Mouse (Mus musculus) hindbrain, embryonic 16.5 days (tissue): ENCODE data around the gene Atp6v1a. TPM values are rescaled to one million over a fixed set of nuclear protein-coding genes. Genes with fewer than 3 reads are reported as not detected.

Experiments
- ATAC-seq: fragments of 200-750 bp; cut with Nextera tagmentation; 2 replicates; pipeline ENCODE4 v1.8.0; 2017; ENCODE audit warnings: moderate TSS enrichment, moderate library complexity
- H3K27ac ChIP-seq: fragments of 300-500 bp; sonication (generic); 2 replicates; pipeline ENCODE4 v1.5.1; 2014; ENCODE audit warnings: low read depth, mild to moderate bottlenecking, control low read depth, low read length, moderate library complexity
- H3K27me3 ChIP-seq: fragments of 300-500 bp; sonication (generic); replicated peaks from 2 replicates; pipeline ENCODE4 v1.6.1; 2014; ENCODE audit warnings: low read length; ENCODE audit not compliant: control insufficient read depth, insufficient read depth
- H3K36me3 ChIP-seq: fragments of 300-500 bp; sonication (generic); 2 replicates; pipeline ENCODE4 v1.6.1; 2014; ENCODE audit warnings: mild to moderate bottlenecking, low read length, moderate library complexity, mixed read lengths; ENCODE audit not compliant: control insufficient read depth, insufficient read depth
- H3K4me1 ChIP-seq: fragments of 300-500 bp; sonication (generic); 2 replicates; pipeline ENCODE4 v1.6.1; 2014; ENCODE audit warnings: low read depth, low read length; ENCODE audit not compliant: control insufficient read depth, insufficient read depth
- H3K4me2 ChIP-seq: fragments of 300-500 bp; sonication (generic); 2 replicates; pipeline ENCODE4 v1.6.1; 2014; ENCODE audit warnings: mild to moderate bottlenecking, low read length, control low read depth, moderate library complexity
- H3K4me3 ChIP-seq: fragments of 300-500 bp; sonication (generic); 2 replicates; pipeline ENCODE4 v1.5.1; 2014; ENCODE audit warnings: mild to moderate bottlenecking, low read length, control low read depth, moderate library complexity
- H3K9ac ChIP-seq: fragments of 300-500 bp; sonication (generic); 2 replicates; pipeline ENCODE4 v1.6.1; 2014; ENCODE audit warnings: low read depth, mild to moderate bottlenecking, control low read depth, low read length, moderate library complexity
- H3K9me3 ChIP-seq: fragments of 300-500 bp; sonication (generic); 2 replicates; pipeline ENCODE4 v1.6.1; 2014; ENCODE audit warnings: mild to moderate bottlenecking, low read length, moderate library complexity; ENCODE audit not compliant: control insufficient read depth
- WGBS: fragments of 180-500 bp; shearing (Covaris S2); extraction: QIAGEN DNeasy Blood & Tissue Kit; methylation state at CpG from one replicate; pipeline ENCODE4 v1.1.7; 2014; 5-methylcytosine and 5-hydroxymethylcytosine counted together
- polyA plus RNA-seq: library from polyadenylated mRNA; unstranded; fragments of >200 nt; fragmentation: Nextera tagmentation; extraction: Ambion mirVana; gene quantifications from 2 replicates; pipeline ENCODE4 v1.2.1, GENCODE M21; 2015

Atp6v1a gene
- polyA plus RNA-seq, 1 experiment from 2014 or later: 155 TPM

DNA sequence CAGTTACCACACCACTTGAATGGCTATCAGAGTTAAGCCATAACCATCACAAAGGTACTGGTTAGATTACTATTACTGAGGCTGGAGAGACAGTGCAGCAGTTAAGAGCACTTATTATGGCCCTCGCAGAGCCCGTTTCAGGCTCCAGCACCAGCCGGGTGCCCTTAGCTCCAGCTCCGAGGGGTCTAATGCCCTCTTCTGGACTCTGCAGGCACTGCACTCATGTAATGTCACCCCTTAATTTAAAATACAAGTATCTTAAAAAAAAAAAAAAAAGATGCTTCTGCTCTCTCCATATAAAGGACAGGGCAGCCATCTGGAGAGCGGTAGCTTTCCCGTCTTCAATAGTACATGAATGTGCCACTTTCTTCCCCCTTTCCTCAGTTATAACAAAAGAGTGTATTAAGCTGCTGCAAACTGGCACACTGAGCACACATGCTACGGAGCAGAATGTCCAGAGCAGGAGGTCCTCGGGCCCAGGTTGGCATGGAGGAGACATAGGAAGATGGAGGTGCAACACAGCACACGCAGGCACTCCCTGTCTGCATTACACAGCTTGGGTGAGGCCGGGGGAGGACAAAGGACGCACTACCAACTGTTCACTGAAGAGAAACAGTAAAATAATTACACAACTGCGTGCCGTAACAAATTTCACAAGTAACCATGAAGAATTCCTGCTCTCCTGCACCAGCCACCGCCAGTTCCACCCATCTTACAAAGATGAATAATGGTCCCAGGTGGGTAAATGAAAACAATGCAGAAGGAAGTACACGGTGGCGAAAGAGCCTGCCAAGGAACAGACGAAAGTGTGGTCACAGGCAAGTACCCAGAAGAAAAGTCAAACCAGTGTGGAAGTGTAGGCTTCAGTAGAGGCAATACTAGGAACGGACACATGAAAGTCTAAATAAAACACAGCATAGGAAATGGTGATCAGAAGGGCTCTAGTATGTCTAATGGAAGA, 35.4 kb downstream of the Atp6v1a start:
- peaks cover 60% of the 10 kb centered on the region for H3K36me3 ChIP-seq
- H3K9ac ChIP-seq: no peak overlapping the region
- no peak for ATAC-seq
- no peaks in the 10 kb centered on the region; the same call in 1 of the 2 replicates for H3K9me3 ChIP-seq
- H3K4me1 ChIP-seq: no peaks in the 10 kb centered on the region
- no peak overlapping the region for H3K4me2 ChIP-seq
- no peak overlapping the region for H3K27ac ChIP-seq
- H3K27me3 ChIP-seq: no peaks in the 10 kb centered on the region
- H3K4me3 ChIP-seq: no peak overlapping the region
- WGBS: 87% methylated on average over 18 of the region's 18 CpGs

DNA sequence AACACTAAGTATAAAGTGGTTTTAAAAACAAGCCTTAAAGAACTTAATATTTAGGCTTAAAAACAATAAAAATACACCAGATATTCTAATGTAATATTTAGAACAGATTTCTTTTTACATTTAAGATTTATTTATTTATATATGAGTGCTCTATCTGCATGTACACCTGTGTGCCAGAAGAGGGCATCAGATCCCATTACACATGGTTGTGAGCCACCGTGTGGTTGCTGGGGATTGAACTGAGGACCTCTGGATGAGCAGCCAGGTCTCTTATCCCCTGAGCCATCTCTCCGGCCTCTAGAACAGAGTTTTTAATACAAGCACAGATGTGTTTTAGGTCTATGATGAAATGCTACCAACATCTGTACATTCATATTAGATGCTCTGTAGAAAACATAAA, 36.6 kb downstream of the Atp6v1a start:
- H3K4me3 ChIP-seq: no peak overlapping the region
- WGBS: 91% methylated on average over 2 of the region's 2 CpGs
- no peaks in the 10 kb centered on the region for H3K4me1 ChIP-seq
- no peaks in the 10 kb centered on the region; the same call in 1 of the 2 replicates for H3K9me3 ChIP-seq
- H3K4me2 ChIP-seq: no peak overlapping the region
- H3K36me3 ChIP-seq: peaks cover 59% of the 10 kb centered on the region
- no peaks in the 10 kb centered on the region for H3K27me3 ChIP-seq
- no peak for ATAC-seq
- H3K9ac ChIP-seq: no peak overlapping the region
- no peak overlapping the region for H3K27ac ChIP-seq

DNA sequence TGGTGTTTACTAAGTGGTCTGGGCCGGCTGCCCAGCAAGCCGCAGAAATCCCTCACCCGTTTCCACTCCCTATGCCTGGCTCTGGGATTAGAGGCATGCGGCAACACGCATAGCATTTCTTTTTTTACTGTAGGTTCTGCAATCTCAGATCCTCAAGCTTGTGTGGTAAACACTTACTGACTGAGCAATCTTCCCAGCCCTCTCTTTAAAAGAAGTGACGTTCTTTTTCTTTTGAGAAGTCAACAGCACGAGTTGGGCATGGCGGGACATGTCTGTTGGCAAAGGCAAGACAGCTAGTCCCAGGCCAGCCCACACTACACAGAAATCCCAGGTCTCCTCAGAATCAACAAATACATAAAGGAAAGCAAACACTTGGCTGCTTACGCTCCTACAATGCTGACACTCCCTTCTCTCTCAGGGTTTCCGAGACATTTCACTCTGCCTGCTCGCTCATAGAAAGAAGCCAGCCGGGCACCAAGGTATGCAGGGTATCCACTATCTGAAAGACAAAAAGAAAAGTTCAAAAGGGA, 38.3 kb downstream of the Atp6v1a start:
- H3K27me3 ChIP-seq: no peaks in the 10 kb centered on the region
- H3K4me3 ChIP-seq: no peak overlapping the region
- H3K9me3 ChIP-seq: no peaks in the 10 kb centered on the region; the same call in 1 of the 2 replicates
- peaks cover 50% of the 10 kb centered on the region for H3K36me3 ChIP-seq
- 93% methylated on average over 12 of the region's 12 CpGs for WGBS
- H3K4me1 ChIP-seq: no peaks in the 10 kb centered on the region
- no peak for ATAC-seq
- H3K27ac ChIP-seq: no peak overlapping the region
- no peak overlapping the region for H3K4me2 ChIP-seq
- H3K9ac ChIP-seq: no peak overlapping the region

DNA sequence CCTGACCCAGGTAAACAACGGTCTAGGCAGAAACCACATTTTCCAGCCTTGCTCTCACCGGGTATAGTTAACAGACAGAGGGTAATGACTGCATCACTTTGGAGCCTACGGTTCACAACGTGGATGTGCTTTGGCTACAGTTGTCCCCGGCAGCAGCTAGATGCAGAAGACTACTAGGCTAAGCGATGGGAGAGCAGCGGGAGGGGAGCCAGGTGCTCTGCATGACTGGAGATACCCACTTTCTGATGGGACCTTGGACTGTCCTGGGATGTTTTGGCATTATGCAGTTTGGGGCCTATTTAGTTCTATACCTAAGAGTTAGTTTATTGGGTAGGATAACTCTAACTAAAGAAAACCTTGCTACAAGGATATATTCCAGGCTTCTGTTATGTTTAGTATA, 40.1 kb downstream of the Atp6v1a start:
- WGBS: 95% methylated on average over 7 of the region's 7 CpGs
- Histone ChIP-seq H3K4me3 (no peak overlapping the region), H3K36me3 (peaks cover 50% of the 10 kb centered on the region), H3K9me3 (no peaks in the 10 kb centered on the region; the same call in 1 of the 2 replicates), H3K4me1 (no peaks in the 10 kb centered on the region), H3K4me2 (no peak overlapping the region), H3K27me3 (no peaks in the 10 kb centered on the region), H3K27ac (no peak overlapping the region), H3K9ac (no peak overlapping the region)
- no peak for ATAC-seq

DNA sequence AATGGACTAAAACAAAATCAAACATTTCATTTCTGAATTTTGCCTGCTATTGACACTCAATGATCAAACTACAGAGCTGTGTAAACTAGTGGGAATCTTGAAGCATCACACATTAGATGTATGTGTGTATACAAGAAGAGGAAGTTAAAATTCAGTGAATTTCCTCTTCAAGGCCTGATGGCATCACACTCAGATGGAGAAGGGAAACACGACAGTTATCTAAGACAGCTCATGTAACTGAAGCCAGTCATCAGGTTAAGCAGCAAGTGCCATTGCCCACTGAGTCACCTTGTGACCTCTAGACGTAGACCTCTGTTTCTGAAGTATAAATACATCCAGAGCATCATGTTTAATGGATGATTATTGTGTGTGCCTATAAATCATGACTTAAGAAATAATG, 51.9 kb downstream of the Atp6v1a start:
- H3K27ac ChIP-seq: no peak overlapping the region
- H3K9ac ChIP-seq: no peak overlapping the region
- no peak overlapping the region for H3K4me3 ChIP-seq
- WGBS: 91% methylated on average over 2 of the region's 2 CpGs
- H3K27me3 ChIP-seq: no peaks in the 10 kb centered on the region
- ATAC-seq: no peak
- H3K36me3 ChIP-seq: peaks cover 45% of the 10 kb centered on the region
- H3K4me1 ChIP-seq: no peaks in the 10 kb centered on the region
- no peak overlapping the region for H3K4me2 ChIP-seq
- no peaks in the 10 kb centered on the region for H3K9me3 ChIP-seq

DNA sequence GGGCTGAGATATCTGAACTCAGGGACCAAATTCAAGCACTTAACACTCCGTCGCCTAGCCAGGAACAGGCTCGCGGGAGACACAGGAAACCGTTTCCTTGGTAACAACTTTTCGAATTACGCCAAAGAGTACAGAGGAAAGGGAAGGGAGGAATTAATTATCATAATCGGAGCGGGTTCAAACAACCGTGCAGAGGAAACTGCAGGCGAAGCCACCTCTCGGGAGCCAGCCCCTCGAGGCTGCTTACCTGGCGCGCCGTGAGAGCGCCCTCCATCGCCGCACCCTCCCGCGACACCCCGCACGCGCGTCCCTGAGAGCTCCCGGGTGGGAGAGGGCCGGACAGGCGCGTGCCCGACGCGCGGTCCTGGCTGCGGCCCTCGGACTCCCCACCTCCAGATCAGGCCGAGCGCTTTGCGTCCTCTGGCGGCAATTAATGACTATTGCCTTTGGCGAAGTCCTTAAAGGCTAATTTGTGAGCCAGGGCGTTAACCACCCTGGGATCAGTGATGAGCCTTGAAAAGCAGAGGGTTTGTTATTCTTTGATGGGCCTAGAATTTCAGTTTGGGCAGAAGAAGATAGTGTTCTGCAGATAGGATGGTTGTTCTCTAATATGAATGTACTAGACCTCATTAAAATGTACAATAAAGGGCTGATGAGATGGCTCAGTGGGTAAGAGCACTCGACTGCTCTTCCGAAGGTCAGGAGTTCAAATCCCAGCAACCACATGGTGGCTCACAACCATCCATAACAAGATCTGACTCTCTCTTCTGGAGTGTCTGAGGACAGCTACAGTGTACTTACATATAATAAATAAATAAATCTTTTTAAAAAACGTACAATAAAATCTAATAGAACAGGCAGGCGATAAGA, 76.2 kb downstream of the Atp6v1a start, which contains the start of gene Gramd1c:
TSS of gene Gramd1c (minus strand) at position 321 of the 870 bp plus-strand sequence.
- H3K27ac ChIP-seq: peak within 1 kb of the TSS; percentile 76
- H3K9me3 ChIP-seq: no peaks in the 10 kb centered on the region
- H3K9ac ChIP-seq: peak within 1 kb of the TSS; percentile 68
- 5% methylated on average over 45 of the region's 45 CpGs for WGBS
- peak within 1 kb of the TSS; percentile 76 for H3K4me2 ChIP-seq
- no peaks in the 10 kb centered on the region for H3K36me3 ChIP-seq
- H3K27me3 ChIP-seq: no peaks in the 10 kb centered on the region
- peak; percentile 95 for ATAC-seq
- no peaks in the 10 kb centered on the region for H3K4me1 ChIP-seq
- peak within 1 kb of the TSS; percentile 62 for H3K4me3 ChIP-seq

DNA sequence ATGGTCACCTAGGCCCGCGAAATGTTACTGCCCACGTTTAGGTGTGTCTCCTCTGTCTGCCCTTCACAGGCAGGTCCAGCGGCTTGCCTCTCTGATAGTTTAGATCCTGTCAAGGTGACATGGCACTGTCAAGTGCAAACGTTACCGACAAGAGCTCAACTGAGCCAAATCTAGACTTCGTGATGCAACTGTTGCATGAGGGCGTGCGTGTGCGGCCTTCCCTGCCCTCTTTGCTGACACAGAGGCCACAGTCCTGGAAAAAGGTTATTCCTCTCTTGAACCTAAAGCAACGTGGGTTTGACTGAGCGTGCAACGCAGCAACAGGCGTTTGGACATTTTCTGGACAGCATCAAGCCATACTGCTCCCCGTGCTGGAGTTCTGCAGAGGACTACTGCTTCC, 78.2 kb downstream of the Atp6v1a start:
- Histone ChIP-seq H3K27ac (no peak overlapping the region), H3K4me2 (no peak overlapping the region), H3K36me3 (no peaks in the 10 kb centered on the region), H3K27me3 (no peaks in the 10 kb centered on the region), H3K9ac (no peak overlapping the region), H3K9me3 (no peaks in the 10 kb centered on the region), H3K4me1 (no peaks in the 10 kb centered on the region), H3K4me3 (no peak overlapping the region)
- WGBS: 93% methylated on average over 15 of the region's 15 CpGs
- no peak for ATAC-seq

DNA sequence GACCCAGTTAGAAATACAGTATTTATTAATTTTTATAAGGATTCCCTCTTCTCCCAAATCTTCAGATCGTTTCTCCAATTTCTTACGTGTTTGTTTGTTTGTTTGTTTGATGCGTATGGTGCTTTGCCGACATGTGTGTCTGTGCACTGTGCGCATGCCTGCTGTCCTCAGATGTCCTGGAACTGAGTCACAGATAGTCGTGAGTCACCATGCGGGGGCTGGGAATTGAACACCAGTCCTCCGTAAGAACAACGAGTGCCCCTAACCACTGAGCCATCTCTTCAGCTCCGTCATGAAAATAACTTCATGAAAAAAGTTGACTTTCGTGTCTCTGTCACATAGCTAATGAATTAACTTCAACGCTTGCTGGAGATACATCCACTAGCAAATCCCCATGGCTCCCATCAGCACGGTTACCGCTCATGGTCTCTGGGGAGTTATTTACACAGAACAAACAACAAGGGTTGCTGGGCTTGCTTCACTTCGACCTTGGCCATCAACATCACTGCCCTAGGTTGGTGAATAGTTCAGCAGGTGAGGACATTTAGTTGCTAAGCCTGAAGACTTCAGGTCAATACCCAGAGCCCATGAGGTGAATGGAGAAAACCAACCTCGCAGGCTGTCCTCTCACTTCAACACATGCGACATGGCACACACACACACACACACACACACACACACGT, 78.8 kb downstream of the Atp6v1a start:
- H3K4me1 ChIP-seq: no peaks in the 10 kb centered on the region
- H3K27ac ChIP-seq: no peak overlapping the region
- 94% methylated on average over 18 of the region's 18 CpGs for WGBS
- H3K9me3 ChIP-seq: no peaks in the 10 kb centered on the region
- no peaks in the 10 kb centered on the region for H3K27me3 ChIP-seq
- H3K36me3 ChIP-seq: no peaks in the 10 kb centered on the region
- no peak overlapping the region for H3K4me3 ChIP-seq
- H3K9ac ChIP-seq: no peak overlapping the region
- no peak overlapping the region for H3K4me2 ChIP-seq
- no peak for ATAC-seq
